Mouse (Mus musculus) ovary, adult 18-20 months (tissue): ENCODE results near the gene Gm36176.

Source experiments
- DNase-seq: peaks from one replicate; pipeline ENCODE4 v3.0.0; 2022; ENCODE audit warnings: low spot score, mixed read lengths

Gene Gm36176

GRCm38 (mm10) chr10:77882553-77882952 lies 36.0 kb downstream of the Gm36176 start:
- DNase-seq = no peak

GRCm38 (mm10) chr10:77886007-77886747 lies 39.6 kb downstream of the Gm36176 start:
- DNase-seq = no peak

GRCm38 (mm10) chr10:77890987-77891565 lies 44.5 kb downstream of the Gm36176 start:
- no peak for DNase-seq

GRCm38 (mm10) chr10:77895562-77895961 lies 49.0 kb downstream of the Gm36176 start:
- no peak for DNase-seq
